Mouse (Mus musculus): ENCODE data around the gene Dcpp2. TPM values are rescaled to one million over a fixed set of nuclear protein-coding genes. Genes with fewer than 3 reads are reported as not detected.
"Not testable (repeated sequence)": the region's sequence is repeated elsewhere in the genome, so short reads cannot be mapped to it uniquely, and the experiment has no call there.

Gene Dcpp2
- not detected for polyA plus RNA-seq (2017; shearing (Covaris generic))

- ATAC-seq: not testable (repeated sequence)
Observed at GRCm38 (mm10) chr17:23880576-23880975, at the start of gene Dcpp2, which contains the start of gene Dcpp1. Dcpp2 (plus strand) TSS chr17:23880880. Dcpp1 (plus strand) TSS chr17:23880876.

- ATAC-seq: no peak
Observed at GRCm38 (mm10) chr17:23831201-23831600, 49.5 kb upstream of the Dcpp2 start.

GRCm38 (mm10) chr17:23836006-23836575, 44.6 kb upstream of the Dcpp2 start, which contains the start of gene Prss33:
Prss33 (minus strand) TSS chr17:23836056.
- no peak for ATAC-seq

- no peak for ATAC-seq
Observed at GRCm38 (mm10) chr17:23841145-23841544, 39.5 kb upstream of the Dcpp2 start.

GRCm38 (mm10) chr17:23843141-23843811, 37.4 kb upstream of the Dcpp2 start:
- ATAC-seq: peak; percentile 7

- ATAC-seq: peak; percentile 93
Observed at GRCm38 (mm10) chr17:23843812-23844273, 36.8 kb upstream of the Dcpp2 start, which contains the start of the genes Prss32 and Prss41. Prss32 (plus strand) TSS chr17:23843855. Prss41 (minus strand) TSS chr17:23844172.

- no peak for ATAC-seq
Observed at GRCm38 (mm10) chr17:23850028-23850427, 30.7 kb upstream of the Dcpp2 start.

GRCm38 (mm10) chr17:23850853-23851749, 29.6 kb upstream of the Dcpp2 start:
- peak; percentile 40 for ATAC-seq

GRCm38 (mm10) chr17:23853292-23853691, 27.4 kb upstream of the Dcpp2 start:
- no peak for ATAC-seq

- ATAC-seq: no peak
Observed at GRCm38 (mm10) chr17:23854229-23854765, 26.4 kb upstream of the Dcpp2 start.

GRCm38 (mm10) chr17:23857193-23857592, 23.5 kb upstream of the Dcpp2 start:
- ATAC-seq: no peak

GRCm38 (mm10) chr17:23857913-23858312, 22.8 kb upstream of the Dcpp2 start:
- no peak for ATAC-seq

- no peak for ATAC-seq
Observed at GRCm38 (mm10) chr17:23862926-23863325, 17.8 kb upstream of the Dcpp2 start.

- no peak for ATAC-seq
Observed at GRCm38 (mm10) chr17:23867756-23868155, 12.9 kb upstream of the Dcpp2 start, which contains the start of gene Prss21. Prss21 (plus strand) TSS chr17:23868056.

GRCm38 (mm10) chr17:23868513-23868912, 12.2 kb upstream of the Dcpp2 start:
- no peak for ATAC-seq

- no peak for ATAC-seq
Observed at GRCm38 (mm10) chr17:23873884-23874856, 6.5 kb upstream of the Dcpp2 start.

- no peak for ATAC-seq
Observed at GRCm38 (mm10) chr17:23876741-23877140, 3.9 kb upstream of the Dcpp2 start.

- ATAC-seq: no peak
Observed at GRCm38 (mm10) chr17:23877166-23877565, 3.5 kb upstream of the Dcpp2 start.

- not testable (repeated sequence) for ATAC-seq
Observed at GRCm38 (mm10) chr17:23917158-23917557, 36.5 kb downstream of the Dcpp2 start, which contains the start of gene Dcpp3. Dcpp3 (plus strand) TSS chr17:23917458.

- ATAC-seq: peak; percentile 97
Observed at GRCm38 (mm10) chr17:23924531-23925007, 43.9 kb downstream of the Dcpp2 start.

GRCm38 (mm10) chr17:23925090-23925493, 44.4 kb downstream of the Dcpp2 start:
- ATAC-seq: peak; percentile 47
